Comparison of ENCODE assay signal across 8 mouse cellular contexts in genomic region chr5:38039796-38040195, GRCm38 (mm10). TPM values are rescaled to one million over a fixed set of nuclear protein-coding genes. Genes with fewer than 3 reads are reported as not detected.
DNase-seq lines count a peak whose midpoint lies in the region; ATAC-seq and TF ChIP-seq lines count a peak whose summit lies in the region.

No protein-coding gene starts in this region.

- H3K27me3 ChIP-seq in kidney, postnatal 0 days (ENCODE audit: insufficient read depth, low read length) = no peaks in the 10 kb centered on the region
- no peaks in the 10 kb centered on the region for H3K27me3 ChIP-seq in embryonic facial prominence, embryonic 11.5 days (ENCODE audit: control insufficient read depth, insufficient read depth, low read length)
- H3K27me3 ChIP-seq in intestine, embryonic 15.5 days (replicated peaks) = no peaks in the 10 kb centered on the region
- H3K27me3 ChIP-seq in midbrain, embryonic 16.5 days (ENCODE audit: control insufficient read depth, insufficient read depth, low read depth, low read length) = peaks cover 3% of the 10 kb centered on the region; the same call in 1 of the 2 replicates

- DNase-seq in kidney, postnatal 0 days (ENCODE audit: low spot score) = no peak
- no peak for DNase-seq in kidney, postnatal 4 days
- no peak for DNase-seq in embryonic facial prominence, embryonic 11.5 days (ENCODE audit: low spot score)
- DNase-seq in urinary bladder, postnatal 4 days (ENCODE audit: low spot score in 2 of 2) = no peak
- DNase-seq in embryo, embryonic 9.5 days (ENCODE audit: extremely low spot score) = no peak
- no peak for DNase-seq in ovary, postnatal 10 days (ENCODE audit: low spot score)

- peak overlapping the region; percentile 92 for H3K4me3 ChIP-seq in kidney, postnatal 0 days (replicated peaks; ENCODE audit: low read depth, low read length)
- H3K4me3 ChIP-seq in embryonic facial prominence, embryonic 11.5 days (ENCODE audit: low read depth, low read length) = peak overlapping the region; percentile 85
- H3K4me3 ChIP-seq in intestine, embryonic 15.5 days (replicated peaks) = peak overlapping the region; percentile 96
- peak overlapping the region; percentile 76 for H3K4me3 ChIP-seq in midbrain, embryonic 16.5 days (ENCODE audit: low read depth, low read length)

- TF ChIP-seq CTCF in kidney, postnatal 0 days (IDR thresholded peaks at IDR 0.05; ENCODE audit: low read depth) = no peak

- 24% methylated on average over 9 of the region's 9 CpGs for WGBS in kidney, postnatal 0 days
- WGBS in embryonic facial prominence, embryonic 11.5 days = 28% methylated on average over 9 of the region's 9 CpGs
- WGBS in intestine, embryonic 15.5 days = 24% methylated on average over 9 of the region's 9 CpGs
- 30% methylated on average over 9 of the region's 9 CpGs for WGBS in midbrain, embryonic 16.5 days

- ATAC-seq in kidney, postnatal 0 days (replicated peaks; ENCODE audit: low FRiP score, low read depth) = no peak
- no peak for ATAC-seq in embryonic facial prominence, embryonic 11.5 days (replicated peaks; ENCODE audit: insufficient number of reproducible peaks, low FRiP score, low TSS enrichment, low read depth)
- ATAC-seq in intestine, embryonic 15.5 days = no peak; the same call in 1 of the 2 replicates
- no peak; the same call in 1 of the 2 replicates for ATAC-seq in midbrain, embryonic 16.5 days

- H3K9me3 ChIP-seq in kidney, postnatal 0 days (replicated peaks; ENCODE audit: low read length) = no peaks in the 10 kb centered on the region
- no peaks in the 10 kb centered on the region for H3K9me3 ChIP-seq in embryonic facial prominence, embryonic 11.5 days (replicated peaks; ENCODE audit: control insufficient read depth, low read length)
- no peaks in the 10 kb centered on the region for H3K9me3 ChIP-seq in intestine, embryonic 15.5 days
- H3K9me3 ChIP-seq in midbrain, embryonic 16.5 days (replicated peaks; ENCODE audit: control insufficient read depth, low read length, poor library complexity, severe bottlenecking) = no peaks in the 10 kb centered on the region

- H3K27ac ChIP-seq in kidney, postnatal 0 days = peak overlapping the region; percentile 73; the same call in 1 of the 2 replicates
- H3K27ac ChIP-seq in embryonic facial prominence, embryonic 11.5 days (replicated peaks; ENCODE audit: low read depth, low read length) = no peak overlapping the region
- H3K27ac ChIP-seq in intestine, embryonic 15.5 days = no peak overlapping the region
- H3K27ac ChIP-seq in midbrain, embryonic 16.5 days (ENCODE audit: low read length) = 0 out of 2 replicates have a peak overlapping the region, but pooled peaks have one; percentile 81

- no peaks in the 10 kb centered on the region for H3K4me1 ChIP-seq in kidney, postnatal 0 days (replicated peaks; ENCODE audit: insufficient read depth, low read length)
- no peaks in the 10 kb centered on the region for H3K4me1 ChIP-seq in embryonic facial prominence, embryonic 11.5 days (ENCODE audit: control insufficient read depth, insufficient read depth, low read length)
- no peaks in the 10 kb centered on the region; the same call in 1 of the 2 replicates for H3K4me1 ChIP-seq in intestine, embryonic 15.5 days (replicated peaks)
- peaks cover 20% of the 10 kb centered on the region for H3K4me1 ChIP-seq in midbrain, embryonic 16.5 days (ENCODE audit: control insufficient read depth, insufficient read depth, low read length)

- peak overlapping the region; percentile 70 for H3K4me2 ChIP-seq in kidney, postnatal 0 days (ENCODE audit: low read length)
- H3K4me2 ChIP-seq in embryonic facial prominence, embryonic 11.5 days (ENCODE audit: low read depth, low read length) = peak overlapping the region; percentile 76
- peak overlapping the region; percentile 78 for H3K4me2 ChIP-seq in intestine, embryonic 15.5 days (replicated peaks)
- peak overlapping the region; percentile 77 for H3K4me2 ChIP-seq in midbrain, embryonic 16.5 days (ENCODE audit: low read length)

- peak overlapping the region; percentile 91 for H3K9ac ChIP-seq in kidney, postnatal 0 days (ENCODE audit: low read depth, low read length)
- peak overlapping the region; percentile 92 for H3K9ac ChIP-seq in embryonic facial prominence, embryonic 11.5 days (replicated peaks; ENCODE audit: low read length)
- peak overlapping the region; percentile 86 for H3K9ac ChIP-seq in intestine, embryonic 15.5 days
- H3K9ac ChIP-seq in midbrain, embryonic 16.5 days (ENCODE audit: low read depth, low read length) = peak overlapping the region; percentile 78

- no peaks in the 10 kb centered on the region; the same call in 1 of the 2 replicates for H3K36me3 ChIP-seq in kidney, postnatal 0 days (ENCODE audit: insufficient read depth, low read length)
- H3K36me3 ChIP-seq in embryonic facial prominence, embryonic 11.5 days (replicated peaks; ENCODE audit: control insufficient read depth, insufficient read depth, low read depth, low read length) = no peaks in the 10 kb centered on the region
- H3K36me3 ChIP-seq in intestine, embryonic 15.5 days = no peaks in the 10 kb centered on the region
- 0 out of 2 replicates have a peak, but pooled peaks cover 3% of the 10 kb centered on the region for H3K36me3 ChIP-seq in midbrain, embryonic 16.5 days (ENCODE audit: control insufficient read depth, insufficient read depth, low read length)

RNA-seq across cellular contexts. Expression of gene Stx18, which starts 1.3 kb away (rescaled TPM):
- 45.9 and 46.6 TPM in 2 replicates for polyA plus RNA-seq in kidney, postnatal 0 days (2015; fragmentation: Nextera tagmentation; extraction: Ambion mirVana)
- 65.1 and 71.4 TPM in 2 replicates for polyA plus RNA-seq in embryonic facial prominence, embryonic 11.5 days (2014; fragmentation: Nextera tagmentation; extraction: Ambion mirVana)
- polyA plus RNA-seq in intestine, embryonic 15.5 days (2015; fragmentation: Nextera tagmentation; extraction: Ambion mirVana) = 38.5 and 39.2 TPM in 2 replicates
- 31.8 and 32.6 TPM in 2 replicates for polyA plus RNA-seq in midbrain, embryonic 16.5 days (2015; fragmentation: Nextera tagmentation; extraction: Ambion mirVana)

Comparison
In these comparisons a context has a peak if more than half of its experiments do, and no peak if none do; other contexts are left out.
1. H3K27ac ChIP-seq: peak in kidney, postnatal 0 days (single experiment) and midbrain, embryonic 16.5 days (single experiment); none in embryonic facial prominence, embryonic 11.5 days (single experiment) and intestine, embryonic 15.5 days (single experiment).
2. Peak in every context shown above with its lines, with median percentiles within 50 percentile points of each other: H3K4me2 ChIP-seq, H3K4me3 ChIP-seq and H3K9ac ChIP-seq.